Mouse (Mus musculus): ENCODE measurements at regions not wholly inside any gene's neighbourhood (a gene's known extent, or its start where the extent isn't known, plus 50 kb on each side); places are given as distances from the start of the nearest gene placed in this dataset.

GRCm38 (mm10) chr12:15553681-15554007 is 263.1 kb downstream of the Trib2 start:
- in situ Hi-C loops (cut with MboI; ENCODE audit: low sequenced_read_pairs in 2 of 2, unreplicated experiment in 2 of 2) = no loop called here
- TF ChIP-seq HCFC1 (IDR thresholded peaks at IDR 0.05; ENCODE audit: borderline replicate concordance, insufficient read depth, low read length) = no peak

GRCm38 (mm10) chr12:15552979-15553680 is 263.6 kb downstream of the Trib2 start:
- Histone ChIP-seq H3K9me3 (ENCODE audit: control insufficient read depth, insufficient read depth, low read depth, low read length) (no peaks in the 10 kb centered on the region), H3K27ac (ENCODE audit: insufficient read depth, low read depth, low read length, poor library complexity, severe bottlenecking) (no peak overlapping the region), H3K36me3 (ENCODE audit: control insufficient read depth, insufficient read depth, low read length, poor library complexity, severe bottlenecking) (no peaks in the 10 kb centered on the region), H3K9ac (ENCODE audit: insufficient read depth, low read depth, low read length, poor library complexity, severe bottlenecking) (no peak overlapping the region), H3K4me3 (ENCODE audit: insufficient read depth in 1 of 2, low read depth in 1 of 2, low read length in 2 of 2, poor library complexity in 1 of 2, severe bottlenecking in 1 of 2) (no peak overlapping the region), H3K4me1 (ENCODE audit: control insufficient read depth in 2 of 2, insufficient read depth in 2 of 2, low read length in 2 of 2, poor library complexity in 1 of 2) (no peaks in the 10 kb centered on the region)
- no peak for DNase-seq (ENCODE audit: low read depth, low spot score)
- in situ Hi-C loops (cut with MboI; ENCODE audit: low sequenced_read_pairs in 2 of 2, unreplicated experiment in 2 of 2) = no loop called here
- TF ChIP-seq ZNF384 (IDR thresholded peaks at IDR 0.05; ENCODE audit: low read depth, low read length) (peak; percentile 68), HCFC1 (IDR thresholded peaks at IDR 0.05; ENCODE audit: borderline replicate concordance, insufficient read depth, low read length) (no peak)

More at GRCm38 (mm10) chr12:15553681-15554007, 263.1 kb downstream of the Trib2 start:
- no peaks in the 10 kb centered on the region for H3K36me3 ChIP-seq (ENCODE audit: control insufficient read depth, insufficient read depth, low read length, poor library complexity, severe bottlenecking)
- no peak overlapping the region for H3K27ac ChIP-seq (ENCODE audit: insufficient read depth, low read depth, low read length, poor library complexity, severe bottlenecking)
- DNase-seq (ENCODE audit: low read depth, low spot score) = no peak
- H3K9me3 ChIP-seq (ENCODE audit: control insufficient read depth, insufficient read depth, low read depth, low read length) = no peaks in the 10 kb centered on the region
- no peak overlapping the region for H3K9ac ChIP-seq (ENCODE audit: insufficient read depth, low read depth, low read length, poor library complexity, severe bottlenecking)
- no peak overlapping the region for H3K4me3 ChIP-seq (ENCODE audit: insufficient read depth in 1 of 2, low read depth in 1 of 2, low read length in 2 of 2, poor library complexity in 1 of 2, severe bottlenecking in 1 of 2)
- no peaks in the 10 kb centered on the region for H3K4me1 ChIP-seq (ENCODE audit: control insufficient read depth in 2 of 2, insufficient read depth in 2 of 2, low read length in 2 of 2, poor library complexity in 1 of 2)

GRCm38 (mm10) chr12:15552210-15552609 is 264.5 kb downstream of the Trib2 start:
- in situ Hi-C loops (cut with MboI; ENCODE audit: low sequenced_read_pairs in 2 of 2, unreplicated experiment in 2 of 2) = no loop called here
- Histone ChIP-seq H3K36me3 (ENCODE audit: control insufficient read depth, insufficient read depth, low read length, poor library complexity, severe bottlenecking) (no peaks in the 10 kb centered on the region), H3K9ac (ENCODE audit: insufficient read depth, low read depth, low read length, poor library complexity, severe bottlenecking) (no peak overlapping the region), H3K9me3 (ENCODE audit: control insufficient read depth, insufficient read depth, low read depth, low read length) (no peaks in the 10 kb centered on the region), H3K27ac (ENCODE audit: insufficient read depth, low read depth, low read length, poor library complexity, severe bottlenecking) (no peak overlapping the region), H3K4me1 (ENCODE audit: control insufficient read depth in 2 of 2, insufficient read depth in 2 of 2, low read length in 2 of 2, poor library complexity in 1 of 2) (no peaks in the 10 kb centered on the region), H3K4me3 (ENCODE audit: insufficient read depth in 1 of 2, low read depth in 1 of 2, low read length in 2 of 2, poor library complexity in 1 of 2, severe bottlenecking in 1 of 2) (no peak overlapping the region)
- DNase-seq (ENCODE audit: low read depth, low spot score) = no peak
- TF ChIP-seq CHD2 (IDR thresholded peaks at IDR 0.05; ENCODE audit: low read depth, low read length) = no peak
- TF ChIP-seq ZNF384 (IDR thresholded peaks at IDR 0.05; ENCODE audit: low read depth, low read length) = no peak
- no peak for TF ChIP-seq HCFC1 (IDR thresholded peaks at IDR 0.05; ENCODE audit: borderline replicate concordance, insufficient read depth, low read length)
- TF ChIP-seq ZC3H11A (IDR thresholded peaks at IDR 0.05; ENCODE audit: borderline replicate concordance, low read depth, low read length) = no peak
- TF ChIP-seq MAFK (IDR thresholded peaks at IDR 0.05; ENCODE audit: insufficient read depth, low read depth, low read length) = no peak

GRCm38 (mm10) chr12:15551281-15551900 is 265.3 kb downstream of the Trib2 start:
- in situ Hi-C loops (cut with MboI; ENCODE audit: low sequenced_read_pairs in 2 of 2, unreplicated experiment in 2 of 2) = no loop called here

GRCm38 (mm10) chr12:15544351-15544750 is 272.4 kb downstream of the Trib2 start:
- no peaks in the 10 kb centered on the region for H3K36me3 ChIP-seq (ENCODE audit: control insufficient read depth, insufficient read depth, low read length, poor library complexity, severe bottlenecking)
- H3K4me1 ChIP-seq (ENCODE audit: control insufficient read depth in 2 of 2, insufficient read depth in 2 of 2, low read length in 2 of 2, poor library complexity in 1 of 2) = no peaks in the 10 kb centered on the region
- no peaks in the 10 kb centered on the region for H3K9me3 ChIP-seq (ENCODE audit: control insufficient read depth, insufficient read depth, low read depth, low read length)
- H3K4me3 ChIP-seq (ENCODE audit: insufficient read depth in 1 of 2, low read depth in 1 of 2, low read length in 2 of 2, poor library complexity in 1 of 2, severe bottlenecking in 1 of 2) = no peak overlapping the region
- H3K9ac ChIP-seq (ENCODE audit: insufficient read depth, low read depth, low read length, poor library complexity, severe bottlenecking) = no peak overlapping the region
- TF ChIP-seq ZNF384 (IDR thresholded peaks at IDR 0.05; ENCODE audit: low read depth, low read length) = no peak
- no peak for TF ChIP-seq CHD2 (IDR thresholded peaks at IDR 0.05; ENCODE audit: low read depth, low read length)
- no peak for TF ChIP-seq MAFK (IDR thresholded peaks at IDR 0.05; ENCODE audit: insufficient read depth, low read depth, low read length)
- TF ChIP-seq ZC3H11A (IDR thresholded peaks at IDR 0.05; ENCODE audit: borderline replicate concordance, low read depth, low read length) = no peak
- no peak for TF ChIP-seq HCFC1 (IDR thresholded peaks at IDR 0.05; ENCODE audit: borderline replicate concordance, insufficient read depth, low read length)
- DNase-seq (ENCODE audit: low read depth, low spot score) = no peak
- no peak overlapping the region for H3K27ac ChIP-seq (ENCODE audit: insufficient read depth, low read depth, low read length, poor library complexity, severe bottlenecking)
- in situ Hi-C loops (cut with MboI; ENCODE audit: low sequenced_read_pairs in 2 of 2, unreplicated experiment in 2 of 2) = loop anchor here in 1 of 2 experiments (25.0 kb wide), 1 partner anchor 968 kb away; no protein-coding TSS in a partner anchor

More at GRCm38 (mm10) chr12:15551281-15551900, 265.3 kb downstream of the Trib2 start:
- Histone ChIP-seq H3K36me3 (ENCODE audit: control insufficient read depth, insufficient read depth, low read length, poor library complexity, severe bottlenecking) (no peaks in the 10 kb centered on the region), H3K4me3 (ENCODE audit: insufficient read depth in 1 of 2, low read depth in 1 of 2, low read length in 2 of 2, poor library complexity in 1 of 2, severe bottlenecking in 1 of 2) (no peak overlapping the region), H3K27ac (ENCODE audit: insufficient read depth, low read depth, low read length, poor library complexity, severe bottlenecking) (no peak overlapping the region), H3K4me1 (ENCODE audit: control insufficient read depth in 2 of 2, insufficient read depth in 2 of 2, low read length in 2 of 2, poor library complexity in 1 of 2) (no peaks in the 10 kb centered on the region), H3K9ac (ENCODE audit: insufficient read depth, low read depth, low read length, poor library complexity, severe bottlenecking) (no peak overlapping the region), H3K9me3 (ENCODE audit: control insufficient read depth, insufficient read depth, low read depth, low read length) (no peaks in the 10 kb centered on the region)
- no peak for DNase-seq (ENCODE audit: low read depth, low spot score)
- TF ChIP-seq MAFK (IDR thresholded peaks at IDR 0.05; ENCODE audit: insufficient read depth, low read depth, low read length) (no peak), ZC3H11A (IDR thresholded peaks at IDR 0.05; ENCODE audit: borderline replicate concordance, low read depth, low read length) (no peak), CHD2 (IDR thresholded peaks at IDR 0.05; ENCODE audit: low read depth, low read length) (no peak), ZNF384 (IDR thresholded peaks at IDR 0.05; ENCODE audit: low read depth, low read length) (no peak), HCFC1 (IDR thresholded peaks at IDR 0.05; ENCODE audit: borderline replicate concordance, insufficient read depth, low read length) (no peak)
